Mouse (Mus musculus) CH12.LX (cell line): ENCODE measurements around the gene Bckdk. TPM values are rescaled to one million over a fixed set of nuclear protein-coding genes. Genes with fewer than 3 reads are reported as not detected.

Experiments used
- DNase-seq: peaks from one replicate; pipeline ENCODE4 v3.0.0-alpha.2; 2013; ENCODE audit errors: extremely low read depth
- H3K27ac ChIP-seq: 2 replicates; pipeline ENCODE4 v1.5.1; 2012; ENCODE audit warnings: low read depth, mild to moderate bottlenecking, control low read depth, moderate library complexity; ENCODE audit not compliant: insufficient read depth
- H3K27me3 ChIP-seq: replicated peaks from 2 replicates; pipeline ENCODE3; 2012; ENCODE audit warnings: inconsistent platforms
- H3K36me3 ChIP-seq, 2 experiments: replicated peaks in 1 of 2; 2 replicates each; pipeline versions ENCODE3 to v1.6.1; 2012; ENCODE audit warnings: inconsistent platforms in 1 of 2, low read length in 1 of 2, mild to moderate bottlenecking in 1 of 2, mixed read lengths in 1 of 2, moderate library complexity in 1 of 2; ENCODE audit not compliant: control insufficient read depth in 1 of 2, insufficient read depth in 1 of 2
- H3K4me1 ChIP-seq, 2 experiments: 2 replicates each; pipeline ENCODE4 v1.6.1; 2012; ENCODE audit warnings: inconsistent platforms in 1 of 2, moderate library complexity in 1 of 2; ENCODE audit not compliant: insufficient read depth in 2 of 2, control insufficient read depth in 1 of 2
- H3K4me2 ChIP-seq: 2 replicates; pipeline ENCODE4 v1.6.1; 2012; ENCODE audit warnings: low read depth, mild to moderate bottlenecking, control low read depth; ENCODE audit not compliant: poor library complexity, insufficient read depth, severe bottlenecking
- H3K4me3 ChIP-seq, 3 experiments: fragments of 150-350 bp in 1 of 3; sonication (generic) in 1 of 3; replicated peaks in 1 of 3; 2 replicates each; pipeline versions ENCODE3 to v1.5.1; 2011 to 2012; ENCODE audit warnings: low read depth in 2 of 3, low read length in 2 of 3, mild to moderate bottlenecking in 2 of 3, moderate library complexity in 2 of 3, control low read depth in 1 of 3, improper control_type of control experiment in 1 of 3, inconsistent platforms in 1 of 3, mixed read lengths in 1 of 3; ENCODE audit not compliant: poor library complexity in 1 of 3
- H3K79me2 ChIP-seq: replicated peaks from 2 replicates; pipeline ENCODE4 v1.6.1; 2012; ENCODE audit warnings: mild to moderate bottlenecking, moderate library complexity; ENCODE audit not compliant: control insufficient read depth, poor library complexity, insufficient read depth, severe bottlenecking; ENCODE audit errors: extremely low read depth
- H3K9ac ChIP-seq: 2 replicates; pipeline ENCODE4 v1.6.1; 2012; ENCODE audit warnings: low read depth, mild to moderate bottlenecking, control low read depth, moderate library complexity; ENCODE audit not compliant: insufficient read depth
- H3K9me3 ChIP-seq: replicated peaks from 2 replicates; pipeline ENCODE3; 2012; ENCODE audit warnings: low read length, inconsistent platforms, mixed read lengths
- BHLHE40 ChIP-seq: IDR thresholded peaks from 2 replicates; pipeline ENCODE4 v1.6.1; 2011; ENCODE audit warnings: mild to moderate bottlenecking, low read depth, low read length, improper control_type of control experiment
- CHD1 ChIP-seq: IDR thresholded peaks from 2 replicates; pipeline ENCODE4 v1.6.1; 2012; ENCODE audit warnings: low read depth, low read length, improper control_type of control experiment, inconsistent platforms
- CHD2 ChIP-seq: IDR thresholded peaks from 2 replicates; pipeline ENCODE4 v1.6.1; 2011; ENCODE audit warnings: low read length, improper control_type of control experiment
- CTCF ChIP-seq, 2 experiments: IDR thresholded peaks in 1 of 2; conservative IDR thresholded peaks in 1 of 2; 2 replicates each; pipeline ENCODE4 v1.5.1; 2011 to 2012; ENCODE audit warnings: low read depth in 2 of 2, low read length in 2 of 2, improper control_type of control experiment in 1 of 2, inconsistent platforms in 1 of 2, mild to moderate bottlenecking in 1 of 2, moderate library complexity in 1 of 2
- ELF1 ChIP-seq: IDR thresholded peaks from 2 replicates; pipeline ENCODE4 v1.6.1; 2014; ENCODE audit warnings: low read depth, mild to moderate bottlenecking, inconsistent platforms, low read length, improper control_type of control experiment
- EP300 ChIP-seq: IDR thresholded peaks from 2 replicates; pipeline ENCODE4 v1.6.1; 2011; ENCODE audit warnings: low read length, improper control_type of control experiment
- ETS1 ChIP-seq: conservative IDR thresholded peaks from 2 replicates; pipeline ENCODE4 v1.6.1; 2012; ENCODE audit warnings: low read depth, mild to moderate bottlenecking, inconsistent platforms, low read length, improper control_type of control experiment, moderate library complexity
- GABPA ChIP-seq: IDR thresholded peaks from 2 replicates; pipeline ENCODE4 v1.6.1; 2012; ENCODE audit warnings: low read depth, low read length, improper control_type of control experiment, inconsistent platforms; ENCODE audit not compliant: insufficient replicate concordance
- JUN ChIP-seq: IDR thresholded peaks from 2 replicates; pipeline ENCODE4 v1.6.1; 2011; ENCODE audit warnings: low read depth, mild to moderate bottlenecking, low read length, improper control_type of control experiment, moderate library complexity; ENCODE audit not compliant: insufficient read depth
- JUND ChIP-seq: conservative IDR thresholded peaks from 2 replicates; pipeline ENCODE4 v1.6.1; 2011; ENCODE audit warnings: low read depth, low read length, improper control_type of control experiment
- MAX ChIP-seq: IDR thresholded peaks from 2 replicates; pipeline ENCODE4 v1.6.1; 2011; ENCODE audit warnings: low read length, improper control_type of control experiment
- MXI1 ChIP-seq: IDR thresholded peaks from 2 replicates; pipeline ENCODE4 v1.6.1; 2011; ENCODE audit warnings: mild to moderate bottlenecking, low read depth, low read length, improper control_type of control experiment
- NELFE ChIP-seq: IDR thresholded peaks from 2 replicates; pipeline ENCODE4 v1.6.1; 2011; ENCODE audit warnings: low read depth, low read length, improper control_type of control experiment
- PAX5 ChIP-seq: IDR thresholded peaks from 2 replicates; pipeline ENCODE4 v1.6.1; 2012; ENCODE audit warnings: low read length, inconsistent platforms, mixed read lengths
- POLR2A ChIP-seq: IDR thresholded peaks from 2 replicates; pipeline ENCODE4 v1.6.1; 2011; ENCODE audit warnings: low read depth, mild to moderate bottlenecking, improper control_type of control experiment, low read length
- POLR2AphosphoS2 ChIP-seq: IDR thresholded peaks from 2 replicates; pipeline ENCODE4 v1.6.1; 2011; ENCODE audit warnings: low read depth, low read length, improper control_type of control experiment
- RAD21 ChIP-seq: IDR thresholded peaks from 2 replicates; pipeline ENCODE4 v1.6.1; 2011; ENCODE audit warnings: low read depth, mild to moderate bottlenecking, low read length, improper control_type of control experiment, moderate library complexity
- RCOR1 ChIP-seq: conservative IDR thresholded peaks from 2 replicates; pipeline ENCODE4 v1.6.1; 2012; ENCODE audit warnings: low read depth, mild to moderate bottlenecking, inconsistent platforms, low read length, improper control_type of control experiment
- TBP ChIP-seq: conservative IDR thresholded peaks from 2 replicates; pipeline ENCODE4 v1.6.1; 2011; ENCODE audit warnings: low read depth, low read length, improper control_type of control experiment
- USF1 ChIP-seq: IDR thresholded peaks from 2 replicates; pipeline ENCODE4 v1.6.1; 2014; ENCODE audit warnings: low read depth, mild to moderate bottlenecking, inconsistent platforms, low read length, improper control_type of control experiment
- USF2 ChIP-seq: conservative IDR thresholded peaks from 2 replicates; pipeline ENCODE4 v1.6.1; 2011; ENCODE audit warnings: low read depth, low read length, improper control_type of control experiment
- ZMIZ1 ChIP-seq: IDR thresholded peaks from 2 replicates; pipeline ENCODE4 v1.6.1; 2012; ENCODE audit warnings: low read depth, mild to moderate bottlenecking, inconsistent platforms, low read length, improper control_type of control experiment
- dilution Hi-C: fragments of 300-500 bp; cut with MboI; formaldehyde crosslinking; loops from 2 replicates; pipeline ENCODE4 v1.14.3; 2020; ENCODE audit warnings: low sequenced_read_pairs; ENCODE audit not compliant: extremely low pct_unique_long_range_greater_than_20kb, extremely low pct_ligation_motif_present
- in situ Hi-C: fragments of 300-500 bp; cut with MboI; formaldehyde crosslinking; loops from 3 replicates; pipeline ENCODE4 v1.14.3; 2019; ENCODE audit warnings: low sequenced_read_pairs, low pct_ligation_motif_present, low pct_unique_long_range_greater_than_20kb, mixed read lengths
- polyA plus RNA-seq: library from polyadenylated mRNA; unstranded; fragments of >175 nt; gene quantifications from 2 replicates; pipeline ENCODE4 v1.2.1, GENCODE M21; 2012; ENCODE audit warnings: low read depth; ENCODE audit not compliant: insufficient read length
- total RNA-seq, 2 experiments: library from RNA; depleted of rRNA; stranded (reverse); fragments of 300-350 nt in 1 of 2; fragments of >200 nt in 1 of 2; gene quantifications; 2 replicates each; pipeline ENCODE4 v1.2.3; 2012 to 2014

The Bckdk gene
- total and polyA plus RNA-seq, 3 experiments = 38.4 to 62.7 (median 61.8) TPM

GRCm38 (mm10) chr7:127879301-127879700 lies 24.6 kb upstream of the Bckdk start:
- no peak overlapping the region for H3K9ac ChIP-seq
- dilution Hi-C loops (no loop called here), in situ Hi-C loops (no loop called here)
- H3K4me1 ChIP-seq = peaks cover 9 to 27% of the 10 kb centered on the region in 2 experiments
- no peak overlapping the region for H3K27ac ChIP-seq
- no peak overlapping the region for H3K4me2 ChIP-seq
- DNase-seq = no peak
- peaks cover 59 to 67% of the 10 kb centered on the region in 2 experiments for H3K36me3 ChIP-seq
- H3K9me3 ChIP-seq = peaks cover 44% of the 10 kb centered on the region
- TF ChIP-seq USF2 (no peak), TBP (no peak), ZMIZ1 (no peak), USF1 (no peak), CTCF (conservative IDR thresholded peaks at IDR 0.05 in 1 of 2, IDR thresholded peaks at IDR 0.05 in 1 of 2; ENCODE audit: low read depth in 2 of 2, low read length in 2 of 2) (no peak), POLR2A (no peak), RCOR1 (no peak), EP300 (no peak), RAD21 (no peak), JUND (no peak), MXI1 (no peak), GABPA (no peak), CHD2 (no peak), POLR2AphosphoS2 (no peak), NELFE (no peak), ETS1 (no peak), MAX (no peak)
- H3K79me2 ChIP-seq = peaks cover 24% of the 10 kb centered on the region
- H3K4me3 ChIP-seq = no peak overlapping the region
- no peaks in the 10 kb centered on the region for H3K27me3 ChIP-seq

GRCm38 (mm10) chr7:127880431-127880830 lies 23.5 kb upstream of the Bckdk start:
- Histone ChIP-seq H3K4me2 (no peak overlapping the region), H3K9ac (no peak overlapping the region), H3K79me2 (peaks cover 14% of the 10 kb centered on the region), H3K4me1 (peaks cover 9 to 31% of the 10 kb centered on the region in 2 experiments), H3K9me3 (peaks cover 44% of the 10 kb centered on the region)
- TF ChIP-seq BHLHE40 = no peak
- TF ChIP-seq USF2 = no peak
- no peak for TF ChIP-seq ELF1
- no peak for TF ChIP-seq JUN
- TF ChIP-seq CHD1 = no peak
- TF ChIP-seq PAX5 = no peak
- TF ChIP-seq, all 38 proteins: peak for 0
- in situ Hi-C loops (no loop called here), dilution Hi-C loops (no loop called here)
- Histone ChIP-seq H3K36me3 (peaks cover 67 to 76% of the 10 kb centered on the region in 2 experiments), H3K27me3 (no peaks in the 10 kb centered on the region), H3K4me3 (no peak overlapping the region), H3K27ac (no peak overlapping the region)
- no peak for DNase-seq
